Mouse (Mus musculus) C2C12 (cell line): Measurements from ENCODE around the gene Ssbp2.

Experiments used
- CEBPB ChIP-seq: IDR thresholded peaks from one replicate; pipeline ENCODE4 v1.6.1; 2011; ENCODE audit warnings: low read depth, mild to moderate bottlenecking, control low read depth, moderate library complexity
- CTCF ChIP-seq: IDR thresholded peaks from one replicate; pipeline ENCODE4 v1.5.1; 2011; ENCODE audit not compliant: control insufficient read depth, insufficient read depth, insufficient read length
- FOSL1 ChIP-seq: IDR thresholded peaks from one replicate; pipeline ENCODE4 v1.8.0; 2011; ENCODE audit warnings: mild to moderate bottlenecking, low read length; ENCODE audit not compliant: poor library complexity, insufficient read depth, severe bottlenecking
- MAX ChIP-seq: IDR thresholded peaks from one replicate; pipeline ENCODE4 v1.6.1; 2011; ENCODE audit warnings: mild to moderate bottlenecking, control low read depth
- MYOD1 ChIP-seq: IDR thresholded peaks from one replicate; pipeline ENCODE4 v1.6.1; 2011; ENCODE audit warnings: low read depth; ENCODE audit not compliant: control insufficient read depth, insufficient read length
- MYOG ChIP-seq: IDR thresholded peaks from one replicate; pipeline ENCODE4 v1.6.1; 2011; ENCODE audit not compliant: control insufficient read depth, insufficient read length; ENCODE audit errors: extremely low read depth
- USF1 ChIP-seq: IDR thresholded peaks from one replicate; pipeline ENCODE4 v1.6.1; 2011; ENCODE audit warnings: low read depth, mild to moderate bottlenecking, control low read depth, moderate library complexity

- TF ChIP-seq MYOD1: no peak
- no peak for TF ChIP-seq CTCF
- no peak for TF ChIP-seq USF1
- TF ChIP-seq MAX: no peak
- no peak for TF ChIP-seq CEBPB
- no peak for TF ChIP-seq FOSL1
- TF ChIP-seq MYOG: no peak
Measured at GRCm38 (mm10) chr13:91540145-91541068, 80.3 kb downstream of the Ssbp2 start.
